Mouse (Mus musculus): ENCODE results near the gene Foxo1. TPM values are rescaled to one million over a fixed set of nuclear protein-coding genes. Genes with fewer than 3 reads are reported as not detected.

Gene Foxo1
- polyA plus RNA-seq, 1 experiment from 2014 or later: 9.0 TPM

- Histone ChIP-seq H3K27me3 (replicated peaks; ENCODE audit: control insufficient read depth, insufficient read depth, low read length) (no peaks in the 10 kb centered on the region), H3K4me2 (ENCODE audit: low read depth, low read length) (no peak overlapping the region), H3K9me3 (ENCODE audit: control insufficient read depth, low read length) (no peaks in the 10 kb centered on the region), H3K27ac (replicated peaks; ENCODE audit: low read depth, low read length) (no peak overlapping the region), H3K4me3 (ENCODE audit: low read depth, low read length) (no peak overlapping the region), H3K4me1 (ENCODE audit: control insufficient read depth, insufficient read depth, low read length) (no peaks in the 10 kb centered on the region), H3K9ac (ENCODE audit: low read depth, low read length) (no peak overlapping the region), H3K36me3 (ENCODE audit: control insufficient read depth, insufficient read depth, low read length) (no peaks in the 10 kb centered on the region)
- ATAC-seq (ENCODE audit: low read depth) (no peak), DNase-seq (ENCODE audit: low spot score) (peak; percentile 22)
- WGBS: 52% methylated on average over 12 of the region's 12 CpGs
Measured at GRCm38 (mm10) chr3:52243271-52244021, 24.7 kb upstream of the Foxo1 start.

GRCm38 (mm10) chr3:52245996-52246830 lies 21.9 kb upstream of the Foxo1 start:
- 83% methylated on average over 12 of the region's 12 CpGs for WGBS
- H3K9me3 ChIP-seq (ENCODE audit: control insufficient read depth, low read length): no peaks in the 10 kb centered on the region
- DNase-seq (ENCODE audit: low spot score) (no peak), ATAC-seq (ENCODE audit: low read depth) (no peak)
- no peaks in the 10 kb centered on the region for H3K27me3 ChIP-seq (replicated peaks; ENCODE audit: control insufficient read depth, insufficient read depth, low read length)
- no peaks in the 10 kb centered on the region for H3K36me3 ChIP-seq (ENCODE audit: control insufficient read depth, insufficient read depth, low read length)
- no peaks in the 10 kb centered on the region for H3K4me1 ChIP-seq (ENCODE audit: control insufficient read depth, insufficient read depth, low read length)
- no peak overlapping the region for H3K4me3 ChIP-seq (ENCODE audit: low read depth, low read length)
- H3K9ac ChIP-seq (ENCODE audit: low read depth, low read length): no peak overlapping the region
- H3K27ac ChIP-seq (replicated peaks; ENCODE audit: low read depth, low read length): no peak overlapping the region
- no peak overlapping the region for H3K4me2 ChIP-seq (ENCODE audit: low read depth, low read length)

GRCm38 (mm10) chr3:52251184-52251583 lies 17.0 kb upstream of the Foxo1 start:
- H3K4me2 ChIP-seq (ENCODE audit: low read depth, low read length): no peak overlapping the region
- H3K27me3 ChIP-seq (replicated peaks; ENCODE audit: control insufficient read depth, insufficient read depth, low read length): 0 out of 2 replicates have a peak, but pooled peaks cover 3% of the 10 kb centered on the region
- ATAC-seq (ENCODE audit: low read depth) (no peak), DNase-seq (ENCODE audit: low spot score) (no peak)
- H3K9me3 ChIP-seq (ENCODE audit: control insufficient read depth, low read length): no peaks in the 10 kb centered on the region
- no peak overlapping the region for H3K27ac ChIP-seq (replicated peaks; ENCODE audit: low read depth, low read length)
- H3K9ac ChIP-seq (ENCODE audit: low read depth, low read length): no peak overlapping the region
- H3K4me1 ChIP-seq (ENCODE audit: control insufficient read depth, insufficient read depth, low read length): no peaks in the 10 kb centered on the region
- no peak overlapping the region for H3K4me3 ChIP-seq (ENCODE audit: low read depth, low read length)
- no peaks in the 10 kb centered on the region for H3K36me3 ChIP-seq (ENCODE audit: control insufficient read depth, insufficient read depth, low read length)
- 48% methylated on average over 1 of the region's 1 CpGs for WGBS

GRCm38 (mm10) chr3:52253656-52254461 lies 14.3 kb upstream of the Foxo1 start:
- H3K36me3 ChIP-seq (ENCODE audit: control insufficient read depth, insufficient read depth, low read length): no peaks in the 10 kb centered on the region
- no peak overlapping the region for H3K27ac ChIP-seq (replicated peaks; ENCODE audit: low read depth, low read length)
- DNase-seq (ENCODE audit: low spot score) (peak; percentile 40), ATAC-seq (ENCODE audit: low read depth) (no peak)
- H3K9me3 ChIP-seq (ENCODE audit: control insufficient read depth, low read length): no peaks in the 10 kb centered on the region
- H3K4me3 ChIP-seq (ENCODE audit: low read depth, low read length): no peak overlapping the region
- H3K9ac ChIP-seq (ENCODE audit: low read depth, low read length): no peak overlapping the region
- no peaks in the 10 kb centered on the region for H3K4me1 ChIP-seq (ENCODE audit: control insufficient read depth, insufficient read depth, low read length)
- H3K4me2 ChIP-seq (ENCODE audit: low read depth, low read length): no peak overlapping the region
- WGBS: 21% methylated on average over 14 of the region's 14 CpGs
- peaks cover 5% of the 10 kb centered on the region; the same call in 1 of the 2 replicates for H3K27me3 ChIP-seq (replicated peaks; ENCODE audit: control insufficient read depth, insufficient read depth, low read length)

- H3K36me3 ChIP-seq (ENCODE audit: control insufficient read depth, insufficient read depth, low read length): no peaks in the 10 kb centered on the region
- no peaks in the 10 kb centered on the region for H3K9me3 ChIP-seq (ENCODE audit: control insufficient read depth, low read length)
- no peak overlapping the region for H3K4me2 ChIP-seq (ENCODE audit: low read depth, low read length)
- peaks cover 7% of the 10 kb centered on the region for H3K27me3 ChIP-seq (replicated peaks; ENCODE audit: control insufficient read depth, insufficient read depth, low read length)
- ATAC-seq (ENCODE audit: low read depth) (no peak), DNase-seq (ENCODE audit: low spot score) (no peak)
- H3K4me3 ChIP-seq (ENCODE audit: low read depth, low read length): no peak overlapping the region
- H3K4me1 ChIP-seq (ENCODE audit: control insufficient read depth, insufficient read depth, low read length): no peaks in the 10 kb centered on the region
- 0% methylated on average over 2 of the region's 2 CpGs for WGBS
- no peak overlapping the region for H3K9ac ChIP-seq (ENCODE audit: low read depth, low read length)
- no peak overlapping the region for H3K27ac ChIP-seq (replicated peaks; ENCODE audit: low read depth, low read length)
Measured at GRCm38 (mm10) chr3:52254496-52254895, 13.6 kb upstream of the Foxo1 start.

GRCm38 (mm10) chr3:52257782-52258441 lies 10.2 kb upstream of the Foxo1 start:
- Histone ChIP-seq H3K27me3 (replicated peaks; ENCODE audit: control insufficient read depth, insufficient read depth, low read length) (peaks cover 7% of the 10 kb centered on the region), H3K4me2 (ENCODE audit: low read depth, low read length) (peak overlapping the region; percentile 66), H3K4me3 (ENCODE audit: low read depth, low read length) (peak overlapping the region; percentile 36), H3K27ac (replicated peaks; ENCODE audit: low read depth, low read length) (no peak overlapping the region), H3K9ac (ENCODE audit: low read depth, low read length) (peak overlapping the region; percentile 44), H3K36me3 (ENCODE audit: control insufficient read depth, insufficient read depth, low read length) (no peaks in the 10 kb centered on the region), H3K4me1 (ENCODE audit: control insufficient read depth, insufficient read depth, low read length) (no peaks in the 10 kb centered on the region), H3K9me3 (ENCODE audit: control insufficient read depth, low read length) (no peaks in the 10 kb centered on the region)
- ATAC-seq (ENCODE audit: low read depth) (peak; percentile 79), DNase-seq (ENCODE audit: low spot score) (peak; percentile 74)
- 11% methylated on average over 18 of the region's 18 CpGs for WGBS

GRCm38 (mm10) chr3:52258532-52258931 lies 9.6 kb upstream of the Foxo1 start:
- no peak overlapping the region for H3K4me3 ChIP-seq (ENCODE audit: low read depth, low read length)
- no peaks in the 10 kb centered on the region for H3K4me1 ChIP-seq (ENCODE audit: control insufficient read depth, insufficient read depth, low read length)
- H3K9ac ChIP-seq (ENCODE audit: low read depth, low read length): no peak overlapping the region
- H3K27ac ChIP-seq (replicated peaks; ENCODE audit: low read depth, low read length): no peak overlapping the region
- DNase-seq (ENCODE audit: low spot score): peak; percentile 73
- H3K36me3 ChIP-seq (ENCODE audit: control insufficient read depth, insufficient read depth, low read length): no peaks in the 10 kb centered on the region
- WGBS: 25% methylated on average over 3 of the region's 3 CpGs
- no peaks in the 10 kb centered on the region for H3K9me3 ChIP-seq (ENCODE audit: control insufficient read depth, low read length)
- peaks cover 7% of the 10 kb centered on the region for H3K27me3 ChIP-seq (replicated peaks; ENCODE audit: control insufficient read depth, insufficient read depth, low read length)
- H3K4me2 ChIP-seq (ENCODE audit: low read depth, low read length): peak overlapping the region; percentile 66; the same call in 1 of the 2 replicates
- ATAC-seq (ENCODE audit: low read depth): no peak

Data from embryonic facial prominence, embryonic 14.5 days (tissue).